Mouse (Mus musculus) olfactory bulb, adult 2 months (tissue): ENCODE data around the gene Tmem232.

Source experiments
- CTCF ChIP-seq: fragments of 200-500 bp; IDR thresholded peaks from 2 replicates; pipeline ENCODE4 v1.5.1; 2012; ENCODE audit warnings: low read depth, mild to moderate bottlenecking, low read length, moderate library complexity; ENCODE audit not compliant: insufficient read depth
- POLR2A ChIP-seq: fragments of 200-500 bp; IDR thresholded peaks from 2 replicates; pipeline ENCODE4 v1.6.1; 2012; ENCODE audit warnings: mild to moderate bottlenecking, low read depth, low read length, moderate library complexity; ENCODE audit not compliant: insufficient read depth

GRCm38 (mm10) chr17:65297831-65298230 is 242.8 kb downstream of the Tmem232 start:
- TF ChIP-seq CTCF (no peak), POLR2A (no peak)
